Mouse (Mus musculus): ENCODE measurements around the gene Spp1. TPM values are rescaled to one million over a fixed set of nuclear protein-coding genes. Genes with fewer than 3 reads are reported as not detected.

The Spp1 gene
- polyA plus RNA-seq (2017; shearing (Covaris generic)): 1 to 10 TPM; 1.7 to 8.4 (median 2.4) TPM

DNA sequence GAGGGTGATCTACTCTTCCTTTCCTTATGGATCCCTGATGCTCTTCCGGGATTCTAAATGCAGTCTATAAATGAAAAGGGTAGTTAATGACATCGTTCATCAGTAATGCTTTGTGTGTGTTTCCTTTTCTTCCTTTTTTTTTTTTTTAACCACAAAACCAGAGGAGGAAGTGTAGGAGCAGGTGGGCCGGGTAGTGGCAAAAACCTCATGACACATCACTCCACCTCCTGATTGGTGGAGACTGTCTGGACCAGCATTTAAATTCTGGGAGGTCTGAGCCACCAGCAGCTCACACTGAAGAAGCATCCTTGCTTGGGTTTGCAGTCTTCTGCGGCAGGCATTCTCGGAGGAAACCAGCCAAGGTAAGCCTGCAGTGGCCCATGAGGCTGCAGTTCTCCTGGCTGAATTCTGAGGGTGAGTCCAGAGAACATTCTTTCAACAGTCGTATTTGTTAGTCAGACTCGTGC lies at the start of gene Spp1:
Spp1 (plus strand) TSS at position 284 of the 467 bp plus-strand sequence.
- no peak for ATAC-seq

GRCm38 (mm10) chr5:104385521-104385920 lies 49.4 kb upstream of the Spp1 start:
- no peak for ATAC-seq

- no peak for ATAC-seq
Measured at GRCm38 (mm10) chr5:104386908-104387307, 48.0 kb upstream of the Spp1 start.

- no peak for ATAC-seq
Measured at GRCm38 (mm10) chr5:104390962-104391361, 44.0 kb upstream of the Spp1 start.

DNA sequence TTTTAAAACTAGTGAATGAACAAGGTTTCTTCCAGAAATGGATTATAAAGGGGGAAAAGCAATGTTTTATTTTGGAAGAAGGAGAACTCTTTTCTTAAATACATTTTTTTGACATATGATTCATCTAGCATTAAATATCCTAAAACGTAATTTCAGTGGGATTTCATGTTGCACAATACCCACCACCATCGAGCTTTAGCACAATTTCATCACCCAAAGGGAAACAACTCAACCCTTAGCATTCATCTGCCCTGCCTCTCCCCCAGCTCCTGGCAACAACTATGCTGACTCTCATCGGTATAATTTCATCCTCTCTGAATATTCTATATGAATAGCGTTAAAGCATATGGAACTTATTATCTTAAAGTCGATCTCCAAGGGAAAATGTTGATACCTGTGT lies 42.1 kb upstream of the Spp1 start:
- ATAC-seq: no peak

DNA sequence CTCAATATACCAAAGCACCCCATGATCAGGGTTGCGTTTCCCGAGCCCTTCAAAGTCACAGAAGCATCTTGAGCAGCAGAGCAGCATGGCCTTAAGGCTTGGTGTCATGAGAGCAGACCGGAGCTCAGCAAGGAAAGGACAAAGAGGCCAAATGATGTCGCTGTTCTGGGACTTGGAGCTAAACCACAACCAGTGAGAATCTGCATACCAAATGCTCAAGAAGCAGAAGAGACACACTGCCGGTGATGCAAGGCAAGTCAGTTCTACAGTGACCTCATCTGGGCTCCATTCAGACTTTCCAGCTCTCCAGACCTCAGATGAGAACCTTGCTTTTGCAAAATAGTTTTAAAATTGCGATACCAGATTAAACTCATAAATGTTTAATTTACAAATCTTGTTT lies 38.6 kb upstream of the Spp1 start:
- no peak for ATAC-seq

- no peak for ATAC-seq
Measured at GRCm38 (mm10) chr5:104398001-104398400, 36.9 kb upstream of the Spp1 start.

- ATAC-seq: no peak
Measured at GRCm38 (mm10) chr5:104399291-104399950, 35.5 kb upstream of the Spp1 start.

DNA sequence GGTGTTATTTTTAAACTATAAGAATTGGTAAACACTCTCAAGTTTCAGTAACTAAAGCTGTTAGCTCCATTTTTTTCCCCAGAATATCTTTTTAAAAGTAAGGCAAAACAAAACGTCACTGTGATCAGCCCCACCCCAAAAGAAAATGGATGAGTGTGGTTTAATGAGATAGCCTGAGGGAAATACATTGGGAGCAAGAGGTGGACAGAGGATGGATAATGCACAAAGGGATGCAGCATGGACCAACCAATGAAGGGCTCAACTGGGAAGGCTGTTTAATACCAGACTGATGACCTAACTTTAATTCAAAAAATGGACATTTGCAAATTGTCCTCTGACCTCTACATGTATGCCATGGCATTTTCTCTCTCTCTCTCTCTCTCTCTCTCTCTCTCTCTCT lies 34.9 kb upstream of the Spp1 start:
- no peak for ATAC-seq

- no peak for ATAC-seq
Measured at GRCm38 (mm10) chr5:104402651-104403050, 32.3 kb upstream of the Spp1 start.

DNA sequence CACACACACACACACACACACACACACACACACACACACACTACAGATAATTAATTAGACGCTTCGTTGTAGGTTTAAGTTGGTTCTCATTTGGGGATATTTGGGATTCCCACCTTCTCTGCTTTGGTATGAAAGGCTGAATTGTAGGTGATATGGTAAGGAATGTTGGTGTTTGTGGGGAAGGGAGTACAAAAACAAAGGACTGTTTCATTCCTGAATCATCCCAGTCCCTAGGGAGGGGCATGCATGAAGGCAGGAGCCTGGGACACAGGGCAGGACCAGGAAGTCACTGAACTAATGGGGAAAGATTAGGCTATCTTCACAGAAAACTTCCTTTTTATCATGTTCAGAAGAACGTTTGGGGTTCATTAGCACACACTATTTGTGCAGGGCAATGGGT lies 31.6 kb upstream of the Spp1 start:
- no peak for ATAC-seq

GRCm38 (mm10) chr5:104404551-104404950 lies 30.4 kb upstream of the Spp1 start:
- ATAC-seq: no peak

DNA sequence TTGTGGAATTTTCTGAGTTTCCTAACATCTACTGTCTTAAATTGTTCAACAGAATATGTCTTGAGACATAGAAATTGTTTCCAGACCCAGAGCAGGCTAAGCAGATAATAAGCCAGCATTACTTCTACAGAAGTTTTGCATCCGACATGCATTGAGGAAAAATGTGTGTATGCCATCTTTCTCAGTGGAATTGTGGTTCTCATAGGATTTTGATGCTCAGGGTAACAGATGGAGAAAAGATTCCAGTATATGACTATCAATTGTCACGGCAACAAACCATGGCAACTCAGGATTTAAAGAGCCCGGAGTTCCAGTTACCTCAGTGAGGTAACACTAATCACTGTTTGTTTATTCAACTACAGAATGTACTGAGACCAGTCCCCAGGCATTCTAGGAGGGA lies 29.9 kb upstream of the Spp1 start:
- no peak for ATAC-seq

DNA sequence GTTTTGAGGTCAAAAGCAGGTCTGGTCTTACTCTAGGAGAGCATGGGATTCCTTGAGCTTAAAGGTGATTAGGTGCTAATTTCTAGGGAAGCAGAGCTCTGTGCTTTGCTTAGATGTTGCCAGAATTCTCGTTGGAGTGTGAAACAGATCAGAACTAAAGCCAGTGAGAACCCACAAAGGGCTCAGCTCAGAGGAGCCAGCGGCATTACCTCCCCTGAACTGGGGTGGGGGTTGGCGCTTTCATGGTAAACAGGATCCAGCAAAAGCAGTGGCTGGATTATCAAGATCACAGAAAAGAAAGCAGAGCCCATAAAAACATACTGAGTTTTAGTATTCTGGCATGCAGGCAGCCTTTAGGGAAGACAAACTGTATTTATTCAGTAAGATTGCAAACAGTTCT lies 28.2 kb upstream of the Spp1 start:
- no peak for ATAC-seq

- no peak for ATAC-seq
Measured at GRCm38 (mm10) chr5:104407541-104408231, 27.2 kb upstream of the Spp1 start.

- no peak for ATAC-seq
Measured at GRCm38 (mm10) chr5:104408549-104408948, 26.4 kb upstream of the Spp1 start.

DNA sequence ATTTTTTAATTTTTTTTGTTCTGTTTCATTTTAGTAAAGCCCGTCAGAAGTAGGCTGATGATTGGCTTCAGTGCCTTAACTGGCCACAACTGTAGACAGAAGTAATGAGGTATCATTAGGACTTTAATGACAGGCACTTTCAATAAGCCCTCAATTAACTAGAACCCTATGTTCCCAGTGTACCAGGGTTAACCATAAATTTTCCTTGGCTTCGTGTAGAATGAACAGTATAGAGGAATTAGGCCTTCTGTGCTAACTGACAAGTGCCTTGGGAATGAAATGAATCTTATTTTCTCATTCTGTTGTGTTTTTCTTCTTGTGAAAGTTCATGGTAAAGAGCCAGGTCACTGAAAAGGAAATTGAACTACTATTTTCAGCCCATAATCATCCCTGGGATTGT lies 18.9 kb upstream of the Spp1 start:
- no peak for ATAC-seq

DNA sequence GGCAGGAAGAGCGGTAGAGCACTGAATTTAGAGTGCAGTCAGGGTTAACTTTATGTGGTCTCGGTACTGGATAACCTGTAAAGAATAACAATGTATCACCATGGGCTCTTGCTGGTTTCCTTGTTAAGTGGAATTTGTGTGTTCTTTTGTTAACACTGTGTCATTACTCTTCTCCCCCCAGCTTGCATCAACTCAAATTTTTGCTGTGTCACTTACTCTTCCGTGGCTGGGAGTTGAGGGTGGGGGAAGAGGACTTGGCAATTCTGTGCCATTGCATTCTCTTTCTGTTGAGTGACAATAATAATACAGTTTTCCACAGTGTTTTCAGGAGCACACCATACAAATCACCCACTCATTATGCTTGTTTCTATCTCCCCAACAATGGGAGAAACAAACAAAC lies 17.9 kb upstream of the Spp1 start:
- ATAC-seq: no peak

GRCm38 (mm10) chr5:104417721-104418120 lies 17.2 kb upstream of the Spp1 start:
- ATAC-seq: no peak

- ATAC-seq: no peak
Measured at GRCm38 (mm10) chr5:104422039-104422438, 12.9 kb upstream of the Spp1 start.

- no peak for ATAC-seq
Measured at GRCm38 (mm10) chr5:104423861-104424260, 11.1 kb upstream of the Spp1 start.

DNA sequence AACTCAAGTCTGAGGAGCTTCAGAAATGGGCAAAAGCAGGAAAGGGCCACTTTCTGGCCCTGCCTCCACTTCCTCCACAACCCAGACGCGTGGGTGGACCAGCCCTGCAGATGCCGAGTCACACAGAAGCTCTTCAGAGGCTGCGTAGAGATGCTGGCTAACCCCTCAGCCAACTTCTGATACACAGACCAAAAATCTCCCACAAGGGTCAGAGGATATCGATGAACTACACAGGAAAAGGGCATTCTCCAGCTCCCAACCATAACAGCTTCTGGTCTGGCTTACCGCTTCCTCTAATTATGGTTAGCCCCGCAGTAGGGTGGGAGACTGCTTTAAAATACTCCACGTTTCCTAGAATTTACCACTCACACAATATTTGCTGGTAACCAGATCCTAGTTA lies 9.0 kb upstream of the Spp1 start:
- ATAC-seq: no peak

- ATAC-seq: no peak
Measured at GRCm38 (mm10) chr5:104432886-104433285, 2.0 kb upstream of the Spp1 start.

GRCm38 (mm10) chr5:104433968-104434565 lies 851 bp upstream of the Spp1 start:
- ATAC-seq: no peak

Measured in inflammation-experienced regulatory T-cells, adult 6 months (primary cell).